Mouse (Mus musculus) lung, adult 2 months (tissue): Measurements from ENCODE around the gene Rfk.

Experiments used
- CTCF ChIP-seq: fragments of 200-500 bp; IDR thresholded peaks from 2 replicates; pipeline ENCODE4 v1.5.1; 2011; ENCODE audit warnings: mild to moderate bottlenecking, low read length, control low read depth; ENCODE audit not compliant: insufficient read depth
- POLR2A ChIP-seq: fragments of 200-500 bp; IDR thresholded peaks from 2 replicates; pipeline ENCODE4 v1.6.1; 2011; ENCODE audit warnings: low read depth, mild to moderate bottlenecking, control low read depth, low read length, borderline replicate concordance; ENCODE audit errors: extremely low read depth

DNA sequence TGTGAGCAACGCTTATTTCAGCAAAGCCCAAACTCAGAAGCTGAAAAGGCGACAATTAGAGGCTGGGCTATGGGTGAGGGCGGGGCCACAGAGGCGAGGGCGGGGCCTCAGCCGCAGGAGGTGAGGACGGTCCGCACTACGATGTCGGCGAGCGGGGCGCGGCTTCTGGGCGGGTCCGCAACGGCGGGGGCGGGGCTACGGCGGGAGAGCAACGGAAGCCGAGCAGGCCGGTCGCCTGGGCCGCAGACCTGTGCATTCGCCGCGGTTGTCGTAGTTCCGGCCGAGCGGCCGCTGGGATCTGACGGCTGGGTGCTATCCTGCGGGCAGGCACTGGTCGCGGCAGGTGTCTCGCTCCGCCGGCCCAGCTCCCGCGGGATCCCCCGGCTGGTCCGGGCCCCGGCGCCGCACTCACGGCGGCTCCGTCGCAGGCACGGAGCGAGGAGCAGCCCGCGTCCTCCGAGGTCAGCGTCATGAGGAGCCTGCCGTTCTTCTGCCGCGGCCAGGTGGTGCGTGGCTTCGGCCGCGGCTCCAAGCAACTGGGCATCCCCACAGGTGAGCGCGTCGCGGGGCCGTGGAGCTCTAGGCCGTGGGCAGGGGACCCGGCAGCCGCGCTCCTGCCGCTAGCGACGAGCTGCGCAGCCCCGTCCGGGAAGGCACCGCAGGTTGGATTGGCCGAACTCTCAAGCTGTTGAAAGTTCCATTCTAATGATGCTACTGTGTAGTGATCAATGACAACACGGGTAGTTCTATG is at the start of gene Rfk:
- peak; percentile 93 for TF ChIP-seq POLR2A
- no peak for TF ChIP-seq CTCF
